Mouse (Mus musculus): Measurements from ENCODE around the gene Nfxl1. TPM values are rescaled to one million over a fixed set of nuclear protein-coding genes. Genes with fewer than 3 reads are reported as not detected.
"Not testable (repeated sequence)": the region's sequence is repeated elsewhere in the genome, so short reads cannot be mapped to it uniquely, and the experiment has no call there.

Gene Nfxl1
- polyA plus RNA-seq (2017; shearing (Covaris generic)) = 1 to 10 TPM; 2.6 to 2.7 TPM

- peak; percentile 96 for ATAC-seq
Observed at GRCm38 (mm10) chr5:72559544-72560049, at the start of gene Nfxl1. Gene Nfxl1, minus strand, starts transcription at chr5:72559684.

- no peak for ATAC-seq
Observed at GRCm38 (mm10) chr5:72603138-72603537, 43.7 kb upstream of the Nfxl1 start.

GRCm38 (mm10) chr5:72601006-72601405, 41.5 kb upstream of the Nfxl1 start:
- ATAC-seq = peak; percentile 77

DNA sequence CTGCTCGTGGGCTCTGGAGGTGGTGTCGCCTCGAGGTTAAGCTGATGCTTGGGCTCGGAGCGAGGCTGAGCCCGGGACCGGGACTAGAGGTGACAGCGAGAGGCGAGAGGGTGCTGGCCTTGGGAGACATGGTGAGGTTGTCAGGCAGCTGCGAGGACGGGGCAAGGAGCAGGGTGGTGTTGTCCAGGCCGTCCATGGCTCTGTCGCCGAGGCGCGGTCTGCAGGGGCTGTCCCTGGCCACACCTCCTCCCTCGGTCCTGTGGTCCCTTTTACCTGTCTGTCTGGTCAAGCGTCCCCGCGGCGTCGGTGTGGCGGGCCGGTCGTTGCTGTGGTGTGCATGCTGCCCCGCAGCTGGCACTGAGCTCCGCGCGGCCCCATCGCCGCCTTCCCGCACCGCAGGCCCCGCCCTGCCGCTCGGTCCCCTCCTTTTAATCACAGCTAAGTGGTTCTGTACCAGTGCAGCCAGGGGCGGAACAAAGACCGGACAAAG, 27.8 kb upstream of the Nfxl1 start, which contains the start of gene Gm5868:
TSS of gene Gm5868 (minus strand) at position 360 of the 490 bp plus-strand sequence.
- no peak for ATAC-seq

GRCm38 (mm10) chr5:72586667-72587191, 27.2 kb upstream of the Nfxl1 start:
- peak; percentile 35 for ATAC-seq

DNA sequence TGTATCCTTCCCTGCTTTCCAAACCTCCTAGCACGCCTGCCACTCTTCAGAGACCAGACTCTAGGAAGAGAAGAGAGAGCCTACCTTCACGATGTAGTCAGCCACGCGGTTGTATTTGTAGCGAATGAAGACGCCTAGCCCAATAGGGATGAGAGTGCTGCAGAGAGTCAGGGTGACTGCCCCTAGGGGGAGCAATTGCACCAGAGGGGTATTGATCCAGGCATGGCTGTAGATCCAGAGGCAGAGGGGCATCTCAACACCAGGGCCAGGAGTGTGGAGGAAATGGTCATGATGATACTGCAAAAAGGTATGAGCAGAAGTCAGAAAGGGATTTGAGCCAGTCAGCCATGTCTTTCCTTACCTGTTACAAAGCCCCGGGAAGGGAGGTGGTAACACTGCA, 26.6 kb upstream of the Nfxl1 start:
- peak; percentile 71 for ATAC-seq

DNA sequence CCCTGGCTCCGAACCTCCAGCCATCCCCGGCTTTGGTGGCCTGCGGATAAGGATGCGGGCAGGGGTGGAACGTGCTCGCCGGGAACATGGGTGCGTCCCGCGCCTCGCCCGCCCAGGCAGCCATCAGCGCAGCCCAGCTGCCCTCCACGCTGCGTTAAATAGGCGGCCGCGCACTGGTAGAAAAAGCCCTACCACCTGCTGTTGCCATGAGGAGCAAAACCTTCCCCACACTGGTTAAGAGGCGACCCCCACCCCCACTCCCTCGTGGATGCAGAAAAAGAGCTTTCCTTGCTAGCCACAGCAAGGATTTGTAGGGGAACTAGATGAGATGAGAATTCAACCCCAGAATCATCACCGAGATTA, 21.5 kb upstream of the Nfxl1 start, which contains the start of gene Zar1:
TSS of gene Zar1 (minus strand) at position 285 of the 363 bp plus-strand sequence.
- ATAC-seq = not testable (repeated sequence)

GRCm38 (mm10) chr5:72580088-72580969, 20.8 kb upstream of the Nfxl1 start:
- ATAC-seq = peak; percentile 76

DNA sequence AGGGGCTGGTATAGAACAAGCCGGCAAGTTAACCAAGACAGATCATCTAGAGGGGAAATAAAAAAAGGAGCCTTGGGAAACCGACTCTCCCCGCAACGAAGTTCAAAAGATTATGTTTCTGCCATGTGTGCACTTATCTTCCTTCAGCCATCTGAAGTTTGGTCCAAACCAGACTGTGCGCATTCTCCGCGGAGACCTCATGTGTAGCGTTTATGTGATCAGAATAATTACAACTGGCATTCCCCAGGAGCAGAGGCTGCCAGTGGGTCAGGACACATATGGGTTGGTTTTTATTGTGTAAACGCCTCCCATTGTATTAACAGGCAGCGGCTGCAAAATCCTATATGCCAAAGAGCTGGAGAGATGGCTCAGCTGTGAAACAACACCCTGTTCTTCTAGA, 20.1 kb upstream of the Nfxl1 start:
- ATAC-seq = not testable (repeated sequence)

GRCm38 (mm10) chr5:72565621-72566020, 6.1 kb upstream of the Nfxl1 start:
- ATAC-seq = no peak

- ATAC-seq = not testable (repeated sequence)
Observed at GRCm38 (mm10) chr5:72563183-72563582, 3.7 kb upstream of the Nfxl1 start.

DNA sequence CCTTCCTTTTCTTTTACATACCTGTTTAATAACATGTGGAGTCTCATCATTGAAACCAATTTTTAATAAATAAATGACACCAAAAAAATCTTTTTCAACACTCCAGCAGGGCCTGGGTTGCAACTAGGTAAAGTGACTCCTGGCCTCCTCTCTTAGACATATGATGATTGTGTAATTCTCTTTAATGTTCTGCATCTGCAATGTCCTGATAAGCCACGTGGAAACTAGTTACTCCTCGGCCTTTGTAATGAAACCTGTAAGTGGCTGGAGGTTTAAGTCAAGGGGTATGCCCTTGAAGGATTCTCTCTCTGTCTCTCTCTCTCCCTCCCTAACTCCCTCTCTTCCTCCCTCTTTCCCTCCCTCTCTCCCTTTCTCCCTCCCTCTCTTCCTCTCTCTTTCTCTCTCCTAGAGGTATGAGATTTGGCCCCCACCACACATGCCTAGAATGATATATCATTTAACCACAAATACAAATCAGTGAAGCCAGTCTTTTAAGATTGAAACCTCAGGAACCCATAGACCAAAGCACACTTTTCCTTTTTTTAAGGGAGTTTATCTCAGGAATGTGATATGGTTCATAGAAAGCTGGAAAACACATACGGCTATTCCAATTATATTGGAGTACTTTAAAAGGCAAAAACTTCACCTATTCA, 1.6 kb upstream of the Nfxl1 start:
- no peak for ATAC-seq

DNA sequence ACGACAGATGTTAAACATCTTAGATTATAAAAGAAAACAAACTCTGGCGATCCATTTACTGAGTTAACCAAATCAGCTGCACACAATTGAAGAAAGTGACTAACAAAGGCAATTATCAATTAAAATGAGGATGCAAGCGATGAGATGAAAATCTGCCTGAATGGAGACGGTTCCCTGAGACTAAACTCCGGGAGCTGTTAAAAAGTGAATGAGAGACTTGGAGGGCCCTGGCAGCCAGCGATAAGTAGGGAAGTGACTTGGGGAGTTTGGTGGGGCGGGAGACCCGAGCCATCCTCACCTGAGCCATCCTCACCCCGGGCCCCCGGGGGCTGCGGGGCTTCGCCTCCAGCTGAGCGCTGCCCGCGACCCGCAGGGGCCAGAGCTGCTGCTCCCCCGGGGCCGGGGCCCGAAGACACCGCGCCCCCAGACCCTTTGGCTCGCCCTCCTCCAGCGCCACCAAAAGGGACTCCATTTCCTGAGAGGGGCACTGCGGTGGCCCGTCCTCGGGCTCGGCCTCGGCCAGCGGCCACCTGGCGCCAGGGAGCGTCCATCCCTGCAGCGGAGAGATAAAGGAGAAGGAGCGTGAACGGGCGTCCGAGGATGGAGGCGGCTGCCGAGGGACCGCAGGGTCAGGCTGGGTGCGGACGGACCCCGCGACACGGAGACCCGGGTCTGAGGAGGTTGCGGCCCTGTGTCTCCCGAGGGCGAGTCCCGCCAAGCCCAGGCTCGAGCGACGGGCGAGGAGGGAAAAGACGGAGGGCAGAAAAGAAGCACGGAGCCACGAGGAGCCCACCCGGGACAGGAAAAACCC, 563 bp downstream of the Nfxl1 start:
- peak; percentile 4 for ATAC-seq

DNA sequence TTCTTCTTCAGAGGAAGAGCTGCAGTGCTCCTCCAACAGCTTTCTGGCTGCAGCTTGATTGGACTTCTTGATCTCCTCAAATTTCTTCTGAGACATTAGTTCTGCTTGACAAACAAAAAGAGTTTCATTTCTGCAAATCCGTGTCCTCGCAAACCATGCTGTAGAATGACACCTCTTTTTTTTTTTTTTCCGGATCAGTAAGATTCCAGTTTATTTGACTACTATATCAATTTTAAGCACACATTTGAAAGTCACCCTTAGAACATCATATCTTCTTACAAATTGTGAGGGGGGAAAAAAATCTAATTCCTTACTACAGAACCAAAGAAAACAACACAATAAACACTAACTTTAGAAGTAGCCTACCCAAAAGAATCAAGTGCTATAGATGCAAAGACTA, 3.2 kb downstream of the Nfxl1 start:
- ATAC-seq = no peak

GRCm38 (mm10) chr5:72551209-72551608, 8.3 kb downstream of the Nfxl1 start:
- ATAC-seq = no peak

- ATAC-seq = no peak
Observed at GRCm38 (mm10) chr5:72528896-72529295, 30.6 kb downstream of the Nfxl1 start.

- no peak for ATAC-seq
Observed at GRCm38 (mm10) chr5:72513808-72514207, 45.7 kb downstream of the Nfxl1 start.

DNA sequence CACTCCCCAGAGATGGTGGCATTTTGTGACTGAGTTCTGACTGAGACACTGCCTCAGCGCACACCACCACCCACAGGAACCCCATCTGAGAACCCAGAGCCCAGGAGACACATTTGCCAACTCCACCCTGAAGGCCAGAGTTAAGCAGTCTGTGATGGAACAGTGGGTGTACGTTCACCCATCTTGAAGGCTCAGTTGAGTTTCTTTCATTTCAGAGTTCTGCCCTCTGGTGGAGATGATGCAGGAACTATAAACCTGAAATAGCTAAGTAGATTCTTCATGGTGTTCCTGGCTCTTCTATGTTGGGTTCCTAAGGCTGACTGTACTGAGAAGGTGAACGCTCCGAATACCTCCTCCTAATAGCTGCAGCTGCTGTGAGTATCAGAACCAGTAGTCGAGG, 53.7 kb downstream of the Nfxl1 start:
- ATAC-seq = no peak

- no peak for ATAC-seq
Observed at GRCm38 (mm10) chr5:72503531-72504523, 55.7 kb downstream of the Nfxl1 start, which contains the start of gene Corin. Gene Corin, minus strand, starts transcription at chr5:72504473.

GRCm38 (mm10) chr5:72502778-72503177, 56.7 kb downstream of the Nfxl1 start:
- no peak for ATAC-seq

DNA sequence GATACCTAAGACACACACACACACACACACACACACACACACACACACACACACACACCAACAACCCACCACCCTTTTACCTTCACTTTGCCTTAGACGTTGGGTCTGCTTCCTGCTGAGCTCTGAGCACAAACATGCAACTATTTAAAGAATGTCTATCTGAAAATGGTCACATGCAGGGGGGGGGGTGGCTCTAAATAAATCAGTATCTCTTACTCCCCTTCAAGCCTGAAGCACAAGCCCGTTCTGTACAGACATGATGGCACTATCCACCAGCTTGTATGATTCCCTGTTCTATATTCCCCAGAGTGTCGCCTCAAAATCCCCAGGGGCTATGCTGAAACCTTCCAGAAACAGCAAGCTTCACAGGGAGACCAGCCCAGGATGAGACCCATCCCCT, 57.7 kb downstream of the Nfxl1 start:
- no peak for ATAC-seq
